Mouse (Mus musculus): Measurements from ENCODE around the gene 4430402I18Rik.

GRCm38 (mm10) chr19:28964552-28964903, 3.1 kb downstream of the 4430402I18Rik start:
- TF ChIP-seq GATA1 (IDR thresholded peaks at IDR 0.05; ENCODE audit: borderline replicate concordance, low read length), result no peak
- TF ChIP-seq FLI1 (IDR thresholded peaks at IDR 0.05; ENCODE audit: low read length), result no peak
